Mouse (Mus musculus) embryonic facial prominence, embryonic 12.5 days (tissue): ENCODE data around the gene Dip2c. TPM values are rescaled to one million over a fixed set of nuclear protein-coding genes. Genes with fewer than 3 reads are reported as not detected.

ENCODE experiments used
- ATAC-seq: fragments of 200-750 bp; cut with Nextera tagmentation; 2 replicates; pipeline ENCODE4 v1.8.0; 2017; ENCODE audit not compliant: insufficient number of reproducible peaks, insufficient read depth, low FRiP score, low TSS enrichment
- H3K27ac ChIP-seq: fragments of 300-500 bp; sonication (generic); 2 replicates; pipeline ENCODE4 v1.5.1; 2016; ENCODE audit warnings: mild to moderate bottlenecking
- H3K27me3 ChIP-seq: fragments of 300-500 bp; sonication (generic); 2 replicates; pipeline ENCODE4 v1.6.1; 2016; ENCODE audit warnings: mild to moderate bottlenecking, moderate library complexity
- H3K36me3 ChIP-seq: fragments of 300-500 bp; sonication (generic); 2 replicates; pipeline ENCODE4 v1.6.1; 2016; ENCODE audit warnings: mild to moderate bottlenecking
- H3K4me1 ChIP-seq: fragments of 300-500 bp; sonication (generic); 2 replicates; pipeline ENCODE4 v1.6.1; 2016
- H3K4me2 ChIP-seq: fragments of 300-500 bp; sonication (generic); replicated peaks from 2 replicates; pipeline ENCODE4 v1.6.1; 2016; ENCODE audit warnings: mild to moderate bottlenecking, moderate library complexity
- H3K4me3 ChIP-seq: fragments of 300-500 bp; sonication (generic); 2 replicates; pipeline ENCODE4 v1.5.1; 2016; ENCODE audit warnings: mild to moderate bottlenecking
- H3K9ac ChIP-seq: fragments of 300-500 bp; sonication (generic); 2 replicates; pipeline ENCODE4 v1.6.1; 2016; ENCODE audit warnings: mild to moderate bottlenecking, moderate library complexity
- H3K9me3 ChIP-seq: fragments of 300-500 bp; sonication (generic); 2 replicates; pipeline ENCODE4 v1.6.1; 2016; ENCODE audit warnings: mild to moderate bottlenecking, moderate library complexity
- WGBS: fragments of 180-500 bp; shearing (Covaris S2); methylation state at CpG from one replicate; pipeline ENCODE4 v1.1.7; 2016; 5-methylcytosine and 5-hydroxymethylcytosine counted together
- polyA plus RNA-seq: library from polyadenylated mRNA; unstranded; fragments of >200 nt; fragmentation: Nextera tagmentation; extraction: Ambion mirVana; gene quantifications from 2 replicates; pipeline ENCODE4 v1.2.1, GENCODE M21; 2016

Dip2c gene
- polyA plus RNA-seq, 1 experiment from 2014 or later: 8.6 TPM

GRCm38 (mm10) chr13:9333187-9333586 is 56.9 kb downstream of the Dip2c start:
- ATAC-seq: no peak
- Histone ChIP-seq H3K9me3 (no peaks in the 10 kb centered on the region), H3K36me3 (no peaks in the 10 kb centered on the region), H3K4me1 (peaks cover 7% of the 10 kb centered on the region; the same call in 1 of the 2 replicates), H3K4me2 (no peak overlapping the region), H3K4me3 (no peak overlapping the region), H3K9ac (no peak overlapping the region), H3K27ac (no peak overlapping the region), H3K27me3 (no peaks in the 10 kb centered on the region)

DNA sequence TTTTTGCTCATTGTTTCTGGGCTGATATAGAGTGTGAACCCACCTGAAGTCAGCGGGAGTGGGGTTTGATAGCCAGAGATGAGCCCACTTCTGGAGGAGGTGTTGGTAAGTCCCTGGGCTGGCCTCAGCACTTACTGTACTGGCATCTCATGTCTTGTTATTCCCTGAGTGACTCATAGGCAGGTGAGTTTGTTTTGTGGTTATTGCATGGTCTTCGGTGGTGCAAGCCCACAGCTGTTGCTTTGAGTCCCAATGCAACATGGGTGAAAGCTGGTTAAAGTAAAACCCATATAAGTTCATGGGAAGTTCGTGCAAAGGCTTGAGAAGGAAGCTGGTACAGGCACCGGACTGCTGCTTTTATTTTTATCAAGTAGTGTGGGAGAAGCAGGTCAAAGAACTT is 64.0 kb downstream of the Dip2c start:
- Histone ChIP-seq H3K4me2 (no peak overlapping the region), H3K27ac (no peak overlapping the region), H3K4me3 (no peak overlapping the region), H3K9me3 (no peaks in the 10 kb centered on the region), H3K36me3 (no peaks in the 10 kb centered on the region), H3K9ac (no peak overlapping the region), H3K27me3 (no peaks in the 10 kb centered on the region), H3K4me1 (no peaks in the 10 kb centered on the region)
- WGBS: 92% methylated on average over 4 of the region's 4 CpGs
- ATAC-seq: no peak

DNA sequence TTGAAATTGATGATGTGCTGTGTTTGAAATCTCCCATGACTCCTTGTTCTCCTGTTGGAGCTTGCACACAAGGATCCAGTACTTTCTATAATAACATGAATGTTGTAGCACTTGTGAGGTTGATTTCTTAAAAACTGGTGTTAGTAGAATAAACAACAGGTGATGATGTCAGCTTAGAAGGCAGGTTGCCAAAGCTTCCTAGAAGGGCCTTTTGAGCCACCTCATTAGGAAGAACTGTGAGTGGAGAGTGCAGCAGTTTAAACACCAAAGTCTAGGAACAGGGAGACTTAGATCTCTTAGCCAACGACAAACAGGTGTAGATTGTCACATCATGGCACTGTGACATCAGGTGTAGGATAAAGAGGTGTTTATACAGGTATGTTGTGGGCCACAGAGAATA is 66.4 kb downstream of the Dip2c start:
- H3K9me3 ChIP-seq: no peaks in the 10 kb centered on the region
- 91% methylated on average over 1 of the region's 1 CpGs for WGBS
- no peak for ATAC-seq

DNA sequence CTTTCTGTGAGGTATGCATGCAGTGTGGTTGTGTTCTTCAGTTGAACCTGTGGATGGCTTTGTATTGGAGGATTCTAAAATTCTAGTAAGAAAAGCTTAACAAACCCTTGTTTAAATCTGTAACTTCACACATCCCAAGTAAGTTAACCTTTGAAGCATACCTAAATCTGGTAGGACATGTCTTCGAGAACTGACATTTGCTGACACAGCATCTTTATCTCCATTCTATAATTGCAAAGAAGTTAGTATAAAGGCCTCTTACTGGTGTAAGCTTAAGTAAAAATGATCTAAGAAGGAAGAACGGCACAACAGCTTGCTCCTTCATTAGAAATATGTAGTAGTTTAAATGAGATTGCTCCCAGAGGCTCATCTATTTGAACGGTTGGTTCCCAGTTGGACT is 71.1 kb downstream of the Dip2c start:
- H3K4me1 ChIP-seq: 0 out of 2 replicates have a peak, but pooled peaks cover 3% of the 10 kb centered on the region
- H3K4me2 ChIP-seq: no peak overlapping the region
- H3K27me3 ChIP-seq: no peaks in the 10 kb centered on the region
- no peaks in the 10 kb centered on the region for H3K9me3 ChIP-seq
- H3K36me3 ChIP-seq: no peaks in the 10 kb centered on the region
- no peak overlapping the region for H3K4me3 ChIP-seq
- ATAC-seq: no peak
- 84% methylated on average over 3 of the region's 3 CpGs for WGBS
- no peak overlapping the region for H3K9ac ChIP-seq
- no peak overlapping the region for H3K27ac ChIP-seq

More for the DNA sequence above, 66.4 kb downstream of the Dip2c start:
- Histone ChIP-seq H3K9ac (no peak overlapping the region), H3K27me3 (no peaks in the 10 kb centered on the region), H3K4me3 (no peak overlapping the region), H3K4me1 (no peaks in the 10 kb centered on the region), H3K36me3 (no peaks in the 10 kb centered on the region), H3K27ac (no peak overlapping the region), H3K4me2 (no peak overlapping the region)

GRCm38 (mm10) chr13:9350670-9351069 is 74.3 kb downstream of the Dip2c start:
- no peak for ATAC-seq
- Histone ChIP-seq H3K4me2 (no peak overlapping the region), H3K9me3 (no peaks in the 10 kb centered on the region), H3K27ac (no peak overlapping the region), H3K9ac (no peak overlapping the region), H3K27me3 (no peaks in the 10 kb centered on the region), H3K36me3 (no peaks in the 10 kb centered on the region), H3K4me1 (0 out of 2 replicates have a peak, but pooled peaks cover 3% of the 10 kb centered on the region), H3K4me3 (no peak overlapping the region)
- 54% methylated on average over 2 of the region's 2 CpGs for WGBS

GRCm38 (mm10) chr13:9353890-9354289 is 77.6 kb downstream of the Dip2c start:
- WGBS: 77% methylated on average over 1 of the region's 1 CpGs
- ATAC-seq: no peak

GRCm38 (mm10) chr13:9355331-9355730 is 79.0 kb downstream of the Dip2c start:
- whole genome bisulfite sequencing: 49% methylated on average over 4 of the region's 4 CpGs
- no peak overlapping the region for H3K4me2 ChIP-seq
- H3K9me3 ChIP-seq: no peaks in the 10 kb centered on the region
- H3K36me3 ChIP-seq: no peaks in the 10 kb centered on the region
- H3K4me1 ChIP-seq: 0 out of 2 replicates have a peak, but pooled peaks cover 2% of the 10 kb centered on the region
- no peaks in the 10 kb centered on the region for H3K27me3 ChIP-seq
- ATAC-seq: peak; percentile 52; the same call in 1 of the 2 replicates
- no peak overlapping the region for H3K9ac ChIP-seq
- H3K4me3 ChIP-seq: no peak overlapping the region
- no peak overlapping the region for H3K27ac ChIP-seq

More at GRCm38 (mm10) chr13:9353890-9354289, 77.6 kb downstream of the Dip2c start:
- H3K36me3 ChIP-seq: no peaks in the 10 kb centered on the region
- H3K27me3 ChIP-seq: no peaks in the 10 kb centered on the region
- H3K9ac ChIP-seq: no peak overlapping the region
- H3K4me1 ChIP-seq: 0 out of 2 replicates have a peak, but pooled peaks cover 3% of the 10 kb centered on the region
- no peak overlapping the region for H3K4me3 ChIP-seq
- H3K27ac ChIP-seq: no peak overlapping the region
- no peak overlapping the region for H3K4me2 ChIP-seq
- no peaks in the 10 kb centered on the region for H3K9me3 ChIP-seq

DNA sequence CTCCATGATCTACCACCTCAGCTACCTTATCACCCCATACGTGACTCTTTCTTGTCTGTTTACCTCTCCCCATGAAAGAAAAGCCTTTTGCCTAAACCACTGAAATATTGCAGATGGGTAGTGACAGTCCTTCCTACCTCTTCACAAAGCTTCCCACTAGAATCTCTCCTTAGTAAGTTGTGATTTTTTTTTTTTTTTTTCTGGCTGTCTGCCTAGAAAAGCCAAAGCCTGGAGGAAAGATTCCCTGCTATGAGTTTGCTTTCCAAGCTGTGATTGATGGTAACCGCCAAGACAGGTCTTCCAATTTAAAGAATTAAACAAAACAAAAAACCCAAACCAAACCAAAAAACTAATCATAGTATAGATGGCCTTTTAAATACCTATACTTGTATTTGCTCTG is 85.1 kb downstream of the Dip2c start:
- no peaks in the 10 kb centered on the region for H3K9me3 ChIP-seq
- no peaks in the 10 kb centered on the region for H3K27me3 ChIP-seq
- H3K36me3 ChIP-seq: no peaks in the 10 kb centered on the region
- ATAC-seq: no peak
- H3K4me1 ChIP-seq: no peaks in the 10 kb centered on the region
- no peak overlapping the region for H3K4me2 ChIP-seq
- H3K9ac ChIP-seq: no peak overlapping the region
- no peak overlapping the region for H3K27ac ChIP-seq
- 85% methylated on average over 2 of the region's 2 CpGs for WGBS
- H3K4me3 ChIP-seq: no peak overlapping the region

- H3K9ac ChIP-seq: no peak overlapping the region
- no peaks in the 10 kb centered on the region for H3K4me1 ChIP-seq
- H3K4me2 ChIP-seq: no peak overlapping the region
- 68% methylated on average over 1 of the region's 1 CpGs for WGBS
- ATAC-seq: no peak
- H3K9me3 ChIP-seq: no peaks in the 10 kb centered on the region
- H3K36me3 ChIP-seq: no peaks in the 10 kb centered on the region
- no peak overlapping the region for H3K27ac ChIP-seq
- H3K27me3 ChIP-seq: no peaks in the 10 kb centered on the region
- H3K4me3 ChIP-seq: no peak overlapping the region
Observed at GRCm38 (mm10) chr13:9371387-9371786, 95.1 kb downstream of the Dip2c start.

DNA sequence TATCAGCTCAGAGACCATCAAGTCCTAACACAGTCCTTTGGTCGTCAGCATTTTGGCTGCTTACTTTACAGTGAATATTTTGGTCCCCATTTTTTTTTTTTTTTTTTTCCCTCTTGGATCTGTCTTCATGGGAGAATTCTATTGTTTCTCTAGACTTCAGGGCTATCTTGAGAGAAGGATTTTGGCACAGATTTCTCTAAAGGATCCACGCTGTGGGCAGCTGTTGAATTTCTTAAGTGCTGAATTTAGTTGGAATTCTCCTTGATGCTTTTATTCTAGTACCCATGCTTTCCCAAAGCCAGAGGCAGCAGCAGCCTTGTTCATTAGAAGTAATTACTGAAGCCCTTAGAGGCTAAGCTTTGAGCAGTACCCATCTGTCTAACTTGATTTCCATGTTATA is 100.8 kb downstream of the Dip2c start:
- no peak overlapping the region for H3K9ac ChIP-seq
- WGBS: 55% methylated on average over 2 of the region's 2 CpGs
- no peaks in the 10 kb centered on the region for H3K4me1 ChIP-seq
- no peak overlapping the region for H3K4me2 ChIP-seq
- no peaks in the 10 kb centered on the region for H3K36me3 ChIP-seq
- ATAC-seq: no peak
- no peaks in the 10 kb centered on the region for H3K27me3 ChIP-seq
- H3K9me3 ChIP-seq: no peaks in the 10 kb centered on the region
- no peak overlapping the region for H3K27ac ChIP-seq
- no peak overlapping the region for H3K4me3 ChIP-seq

DNA sequence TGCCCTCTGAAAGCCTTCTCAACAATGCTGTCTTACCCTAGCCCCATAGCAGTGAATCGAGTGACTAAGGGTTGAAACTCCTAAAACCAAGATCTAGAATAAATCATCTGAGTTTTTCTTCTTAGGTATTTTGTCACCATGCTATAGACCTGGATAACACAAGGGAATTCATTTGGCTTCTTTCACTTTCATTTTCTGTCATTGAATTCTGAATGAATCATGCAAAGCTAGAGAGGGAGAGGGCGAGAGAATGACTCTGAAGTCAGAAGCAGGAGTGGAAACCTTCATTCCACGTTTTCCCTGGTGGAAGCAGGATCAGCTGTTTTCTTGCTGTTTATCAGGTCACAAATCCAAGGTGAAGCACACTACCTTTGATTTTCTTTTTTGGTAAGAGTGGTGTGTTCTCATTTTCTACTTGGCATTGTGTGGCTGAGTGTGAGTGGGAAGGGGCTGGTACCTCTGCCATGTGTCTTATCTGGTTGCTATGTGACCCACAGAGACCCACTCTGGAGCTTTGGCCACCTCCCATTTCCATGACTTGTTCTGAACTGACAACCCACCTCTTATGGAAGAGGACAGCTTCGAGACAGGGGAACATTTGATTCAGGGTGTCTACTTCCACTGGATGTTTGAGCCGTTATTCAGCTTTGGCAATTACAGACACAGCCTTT is 104.5 kb downstream of the Dip2c start:
- WGBS: 91% methylated on average over 5 of the region's 5 CpGs
- Histone ChIP-seq H3K9ac (no peak overlapping the region), H3K36me3 (no peaks in the 10 kb centered on the region), H3K4me2 (no peak overlapping the region), H3K9me3 (no peaks in the 10 kb centered on the region), H3K4me3 (no peak overlapping the region), H3K4me1 (no peaks in the 10 kb centered on the region), H3K27ac (no peak overlapping the region), H3K27me3 (no peaks in the 10 kb centered on the region)
- no peak for ATAC-seq

DNA sequence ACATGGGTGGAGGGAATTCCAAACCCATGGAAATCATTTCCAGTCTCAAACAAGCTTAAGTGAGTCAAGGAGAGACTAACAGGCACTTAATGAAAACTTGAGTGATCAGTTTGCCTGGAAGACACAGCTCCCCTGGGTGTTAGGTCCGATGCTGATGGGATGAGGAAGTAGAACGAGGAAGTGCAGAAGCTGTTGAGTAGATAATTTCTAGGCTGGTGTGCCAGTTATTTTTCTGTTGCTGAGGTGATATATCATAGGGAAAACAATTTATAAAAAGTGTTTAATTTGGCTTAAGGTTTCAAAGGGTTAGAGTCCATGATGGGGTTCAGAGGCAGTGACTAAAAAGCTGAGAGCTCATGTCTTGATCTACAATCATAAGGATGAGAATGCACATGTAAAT is 111.7 kb downstream of the Dip2c start:
- no peaks in the 10 kb centered on the region for H3K36me3 ChIP-seq
- H3K4me2 ChIP-seq: no peak overlapping the region
- no peaks in the 10 kb centered on the region for H3K9me3 ChIP-seq
- H3K27ac ChIP-seq: no peak overlapping the region
- no peaks in the 10 kb centered on the region for H3K27me3 ChIP-seq
- WGBS: 92% methylated on average over 2 of the region's 2 CpGs
- no peak overlapping the region for H3K4me3 ChIP-seq
- no peak for ATAC-seq
- H3K4me1 ChIP-seq: no peaks in the 10 kb centered on the region
- no peak overlapping the region for H3K9ac ChIP-seq
